Mouse (Mus musculus): ENCODE data around the gene Dtx1. TPM values are rescaled to one million over a fixed set of nuclear protein-coding genes. Genes with fewer than 3 reads are reported as not detected.

Dtx1 gene
- polyA plus RNA-seq, 1 experiment = 264 TPM

- TF ChIP-seq POLR2A (IDR thresholded peaks at IDR 0.05; ENCODE audit: low read depth, low read length) (no peak), CTCF (IDR thresholded peaks at IDR 0.05; ENCODE audit: extremely low read depth, insufficient read depth, insufficient read length, insufficient replicate concordance) (no peak)
- 13% methylated on average over 40 of the region's 40 CpGs for WGBS
- no peaks in the 10 kb centered on the region for H3K27me3 ChIP-seq (ENCODE audit: control insufficient read depth, insufficient read depth, low read length)
These were observed 1.4 kb downstream of the Dtx1 start for GRCm38 (mm10) chr5:120710161-120710825.

GRCm38 (mm10) chr5:120706976-120707375, 4.8 kb downstream of the Dtx1 start:
- peak; percentile 40 to 58 for DNase-seq (ENCODE audit: low read depth in 1 of 2, low spot score in 2 of 2)
- Histone ChIP-seq H3K27me3 (ENCODE audit: control insufficient read depth, insufficient read depth, low read length) (no peaks in the 10 kb centered on the region), H3K4me1 (ENCODE audit: control insufficient read depth, insufficient read depth, insufficient read length) (peaks cover 53% of the 10 kb centered on the region), H3K36me3 (ENCODE audit: control insufficient read depth, insufficient read depth, low read length) (peaks cover 3% of the 10 kb centered on the region; the same call in 1 of the 2 replicates), H3K27ac (ENCODE audit: insufficient read depth, low read length) (peak overlapping the region; percentile 54), H3K4me3 (ENCODE audit: extremely low read depth, insufficient read depth, insufficient read length) (no peak overlapping the region)
- 40% methylated on average over 13 of the region's 13 CpGs for whole genome bisulfite sequencing
- TF ChIP-seq POLR2A (IDR thresholded peaks at IDR 0.05; ENCODE audit: low read depth, low read length) (no peak; the same call in 1 of the 2 replicates), CTCF (IDR thresholded peaks at IDR 0.05; ENCODE audit: extremely low read depth, insufficient read depth, insufficient read length, insufficient replicate concordance) (no peak)

More at GRCm38 (mm10) chr5:120710161-120710825, 1.4 kb downstream of the Dtx1 start:
- Histone ChIP-seq H3K36me3 (ENCODE audit: control insufficient read depth, insufficient read depth, low read length) (peaks cover 3% of the 10 kb centered on the region; the same call in 1 of the 2 replicates), H3K27ac (ENCODE audit: insufficient read depth, low read length) (peak overlapping the region; percentile 44), H3K4me1 (ENCODE audit: control insufficient read depth, insufficient read depth, insufficient read length) (peaks cover 43% of the 10 kb centered on the region), H3K4me3 (ENCODE audit: extremely low read depth, insufficient read depth, insufficient read length) (peak overlapping the region; percentile 79)
- DNase-seq (ENCODE audit: low read depth in 1 of 2, low spot score in 2 of 2) = no peak

- H3K4me3 ChIP-seq (ENCODE audit: extremely low read depth, insufficient read depth, insufficient read length) = peak overlapping the region; percentile 33; the same call in 1 of the 2 replicates
- H3K36me3 ChIP-seq (ENCODE audit: control insufficient read depth, insufficient read depth, low read length) = peaks cover 3% of the 10 kb centered on the region; the same call in 1 of the 2 replicates
- peaks cover 50% of the 10 kb centered on the region for H3K4me1 ChIP-seq (ENCODE audit: control insufficient read depth, insufficient read depth, insufficient read length)
- DNase-seq (ENCODE audit: low read depth in 1 of 2, low spot score in 2 of 2) = no peak
- H3K27ac ChIP-seq (ENCODE audit: insufficient read depth, low read length) = peak overlapping the region; percentile 77
- 13% methylated on average over 16 of the region's 16 CpGs for WGBS
- H3K27me3 ChIP-seq (ENCODE audit: control insufficient read depth, insufficient read depth, low read length) = no peaks in the 10 kb centered on the region
- TF ChIP-seq CTCF (IDR thresholded peaks at IDR 0.05; ENCODE audit: extremely low read depth, insufficient read depth, insufficient read length, insufficient replicate concordance) = no peak
- no peak for TF ChIP-seq POLR2A (IDR thresholded peaks at IDR 0.05; ENCODE audit: low read depth, low read length)
These were observed 5.2 kb downstream of the Dtx1 start for GRCm38 (mm10) chr5:120706541-120706940.

GRCm38 (mm10) chr5:120704421-120704820, 7.3 kb downstream of the Dtx1 start:
- Histone ChIP-seq H3K36me3 (ENCODE audit: control insufficient read depth, insufficient read depth, low read length) (peaks cover 7% of the 10 kb centered on the region; the same call in 1 of the 2 replicates), H3K27me3 (ENCODE audit: control insufficient read depth, insufficient read depth, low read length) (no peaks in the 10 kb centered on the region), H3K4me1 (ENCODE audit: control insufficient read depth, insufficient read depth, insufficient read length) (peaks cover 42% of the 10 kb centered on the region), H3K4me3 (ENCODE audit: extremely low read depth, insufficient read depth, insufficient read length) (no peak overlapping the region), H3K27ac (ENCODE audit: insufficient read depth, low read length) (no peak overlapping the region)
- TF ChIP-seq POLR2A (IDR thresholded peaks at IDR 0.05; ENCODE audit: low read depth, low read length) (no peak), CTCF (IDR thresholded peaks at IDR 0.05; ENCODE audit: extremely low read depth, insufficient read depth, insufficient read length, insufficient replicate concordance) (no peak)
- DNase-seq (ENCODE audit: low read depth in 1 of 2, low spot score in 2 of 2) = peak in 1 of 2 experiments; percentile 59
- WGBS = 28% methylated on average over 6 of the region's 6 CpGs

- no peak for DNase-seq (ENCODE audit: low read depth in 1 of 2, low spot score in 2 of 2)
- H3K36me3 ChIP-seq (ENCODE audit: control insufficient read depth, insufficient read depth, low read length) = peaks cover 7% of the 10 kb centered on the region; the same call in 1 of the 2 replicates
- H3K27ac ChIP-seq (ENCODE audit: insufficient read depth, low read length) = no peak overlapping the region
- TF ChIP-seq POLR2A (IDR thresholded peaks at IDR 0.05; ENCODE audit: low read depth, low read length) (no peak), CTCF (IDR thresholded peaks at IDR 0.05; ENCODE audit: extremely low read depth, insufficient read depth, insufficient read length, insufficient replicate concordance) (no peak)
- WGBS = 79% methylated on average over 3 of the region's 3 CpGs
- no peaks in the 10 kb centered on the region for H3K27me3 ChIP-seq (ENCODE audit: control insufficient read depth, insufficient read depth, low read length)
- no peak overlapping the region for H3K4me3 ChIP-seq (ENCODE audit: extremely low read depth, insufficient read depth, insufficient read length)
- peaks cover 42% of the 10 kb centered on the region for H3K4me1 ChIP-seq (ENCODE audit: control insufficient read depth, insufficient read depth, insufficient read length)
These were observed 8.1 kb downstream of the Dtx1 start for GRCm38 (mm10) chr5:120703660-120704059.

- DNase-seq (ENCODE audit: low read depth in 1 of 2, low spot score in 2 of 2) = no peak
- Histone ChIP-seq H3K4me3 (ENCODE audit: extremely low read depth, insufficient read depth, insufficient read length) (no peak overlapping the region), H3K27me3 (ENCODE audit: control insufficient read depth, insufficient read depth, low read length) (no peaks in the 10 kb centered on the region), H3K27ac (ENCODE audit: insufficient read depth, low read length) (no peak overlapping the region), H3K4me1 (ENCODE audit: control insufficient read depth, insufficient read depth, insufficient read length) (peaks cover 42% of the 10 kb centered on the region), H3K36me3 (ENCODE audit: control insufficient read depth, insufficient read depth, low read length) (peaks cover 6% of the 10 kb centered on the region; the same call in 1 of the 2 replicates)
- TF ChIP-seq POLR2A (IDR thresholded peaks at IDR 0.05; ENCODE audit: low read depth, low read length) (no peak), CTCF (IDR thresholded peaks at IDR 0.05; ENCODE audit: extremely low read depth, insufficient read depth, insufficient read length, insufficient replicate concordance) (no peak)
- 84% methylated on average over 2 of the region's 2 CpGs for WGBS
These were observed 8.8 kb downstream of the Dtx1 start for GRCm38 (mm10) chr5:120702969-120703368.

- no peak for DNase-seq (ENCODE audit: low read depth in 1 of 2, low spot score in 2 of 2)
- Histone ChIP-seq H3K4me1 (ENCODE audit: control insufficient read depth, insufficient read depth, insufficient read length) (peaks cover 40% of the 10 kb centered on the region), H3K27ac (ENCODE audit: insufficient read depth, low read length) (no peak overlapping the region), H3K36me3 (ENCODE audit: control insufficient read depth, insufficient read depth, low read length) (peaks cover 4% of the 10 kb centered on the region; the same call in 1 of the 2 replicates), H3K4me3 (ENCODE audit: extremely low read depth, insufficient read depth, insufficient read length) (no peak overlapping the region), H3K27me3 (ENCODE audit: control insufficient read depth, insufficient read depth, low read length) (no peaks in the 10 kb centered on the region)
- TF ChIP-seq CTCF (IDR thresholded peaks at IDR 0.05; ENCODE audit: extremely low read depth, insufficient read depth, insufficient read length, insufficient replicate concordance) (no peak), POLR2A (IDR thresholded peaks at IDR 0.05; ENCODE audit: low read depth, low read length) (no peak)
- WGBS = 92% methylated on average over 4 of the region's 4 CpGs
These were observed 9.3 kb downstream of the Dtx1 start for GRCm38 (mm10) chr5:120702421-120702820.
